Mouse (Mus musculus) brain, embryonic 14.5 days (tissue): ENCODE measurements around the gene Spats2.

Experiments used
- CTCF ChIP-seq: fragments of 200-500 bp; IDR thresholded peaks from 2 replicates; pipeline ENCODE4 v1.5.1; 2012; ENCODE audit warnings: inconsistent platforms, mild to moderate bottlenecking, moderate library complexity, borderline replicate concordance; ENCODE audit not compliant: insufficient read depth, insufficient read length; ENCODE audit errors: extremely low read depth
- POLR2A ChIP-seq: fragments of 200-500 bp; IDR thresholded peaks from 2 replicates; pipeline ENCODE4 v1.6.1; 2012; ENCODE audit warnings: mild to moderate bottlenecking, inconsistent platforms, borderline replicate concordance; ENCODE audit not compliant: poor library complexity, insufficient read depth, insufficient read length, severe bottlenecking; ENCODE audit errors: extremely low read depth

GRCm38 (mm10) chr15:99111809-99112208 lies 13.9 kb upstream of the Spats2 start:
- TF ChIP-seq POLR2A (no peak), CTCF (no peak)
